Mouse (Mus musculus) R1 (cell line): ENCODE results near the gene Evi5l.

Experiments used
- DNase-seq: peaks from one replicate; pipeline ENCODE4 v3.0.0-alpha.2; 2018; ENCODE audit warnings: low read depth, low spot score

Gene Evi5l

GRCm38 (mm10) chr8:4165852-4166751, at the start of gene Evi5l:
Gene Evi5l (plus strand): TSS chr8:4166567.
- peak; percentile 100 for DNase-seq

- DNase-seq = no peak
Measured at GRCm38 (mm10) chr8:4133798-4134197, 32.6 kb upstream of the Evi5l start, which contains the start of gene Cd209g. Gene Cd209g (plus strand): TSS chr8:4134098.

- peak; percentile 81 for DNase-seq
Measured at GRCm38 (mm10) chr8:4139660-4140646, 26.4 kb upstream of the Evi5l start.

GRCm38 (mm10) chr8:4141721-4142120, 24.6 kb upstream of the Evi5l start:
- DNase-seq = peak; percentile 42

GRCm38 (mm10) chr8:4147272-4147671, 19.1 kb upstream of the Evi5l start:
- peak; percentile 94 for DNase-seq

- no peak for DNase-seq
Measured at GRCm38 (mm10) chr8:4154878-4155277, 11.5 kb upstream of the Evi5l start.

- peak; percentile 63 for DNase-seq
Measured at GRCm38 (mm10) chr8:4162786-4163185, 3.6 kb upstream of the Evi5l start.

GRCm38 (mm10) chr8:4165176-4165851, 1.1 kb upstream of the Evi5l start:
- peak; percentile 32 for DNase-seq

- peak; percentile 38 for DNase-seq
Measured at GRCm38 (mm10) chr8:4166881-4167525, 636 bp downstream of the Evi5l start.

- no peak for DNase-seq
Measured at GRCm38 (mm10) chr8:4167918-4168317, 1.6 kb downstream of the Evi5l start.

GRCm38 (mm10) chr8:4172486-4172885, 6.1 kb downstream of the Evi5l start:
- peak; percentile 60 for DNase-seq

- no peak for DNase-seq
Measured at GRCm38 (mm10) chr8:4174018-4174417, 7.7 kb downstream of the Evi5l start.

GRCm38 (mm10) chr8:4183409-4183808, 17.0 kb downstream of the Evi5l start:
- DNase-seq = no peak

- no peak for DNase-seq
Measured at GRCm38 (mm10) chr8:4186151-4186550, 19.8 kb downstream of the Evi5l start.

- no peak for DNase-seq
Measured at GRCm38 (mm10) chr8:4188605-4189004, 22.2 kb downstream of the Evi5l start.

- DNase-seq = no peak
Measured at GRCm38 (mm10) chr8:4189031-4189722, 22.8 kb downstream of the Evi5l start.

- no peak for DNase-seq
Measured at GRCm38 (mm10) chr8:4192305-4192704, 25.9 kb downstream of the Evi5l start.

GRCm38 (mm10) chr8:4192807-4193587, 26.6 kb downstream of the Evi5l start:
- DNase-seq = peak; percentile 94

GRCm38 (mm10) chr8:4193588-4193894, 27.2 kb downstream of the Evi5l start:
- no peak for DNase-seq

- no peak for DNase-seq
Measured at GRCm38 (mm10) chr8:4201321-4201720, 35.0 kb downstream of the Evi5l start.
